Mouse (Mus musculus) G1E (cell line): Measurements from ENCODE around the gene Ric8a. TPM values are rescaled to one million over a fixed set of nuclear protein-coding genes. Genes with fewer than 3 reads are reported as not detected.

ENCODE experiments used
- ATAC-seq: 2 replicates; pipeline ENCODE4 v1.8.0; 2016; ENCODE audit warnings: mild to moderate bottlenecking; ENCODE audit not compliant: insufficient number of reproducible peaks, poor library complexity, low FRiP score, severe bottlenecking; ENCODE audit errors: extremely low read depth
- DNase-seq: peaks from one replicate; pipeline ENCODE4 v3.0.0; 2012; ENCODE audit warnings: low spot score
- H3K27me3 ChIP-seq: 2 replicates; pipeline ENCODE4 v1.6.1; 2012; ENCODE audit warnings: mild to moderate bottlenecking, low read length, inconsistent platforms; ENCODE audit not compliant: insufficient read depth
- H3K36me3 ChIP-seq: replicated peaks from 2 replicates; pipeline ENCODE3; 2012; ENCODE audit warnings: mild to moderate bottlenecking, inconsistent platforms
- H3K4me1 ChIP-seq: 2 replicates; pipeline ENCODE4 v1.6.1; 2012; ENCODE audit warnings: low read depth, low read length, inconsistent platforms, mixed read lengths; ENCODE audit not compliant: insufficient read depth
- H3K4me3 ChIP-seq: 2 replicates; pipeline ENCODE4 v1.5.1; 2012; ENCODE audit warnings: low read depth, mild to moderate bottlenecking, inconsistent platforms, low read length, moderate library complexity, mixed read lengths
- H3K9me3 ChIP-seq: replicated peaks from 2 replicates; pipeline ENCODE4 v1.6.1; 2012; ENCODE audit warnings: inconsistent platforms
- CTCF ChIP-seq: IDR thresholded peaks from 2 replicates; pipeline ENCODE4 v1.5.1; 2012; ENCODE audit warnings: low read depth, low read length, inconsistent platforms, mixed read lengths
- GATA1 ChIP-seq: IDR thresholded peaks from 2 replicates; pipeline ENCODE4 v1.6.1; 2012; ENCODE audit warnings: borderline replicate concordance, low read length, inconsistent platforms, mixed read lengths
- GATA2 ChIP-seq: IDR thresholded peaks from 2 replicates; pipeline ENCODE4 v1.6.1; 2012; ENCODE audit warnings: low read depth, low read length, inconsistent platforms, borderline replicate concordance
- POLR2AphosphoS5 ChIP-seq: IDR thresholded peaks from 2 replicates; pipeline ENCODE4 v1.6.1; 2012; ENCODE audit warnings: low read depth, low read length, inconsistent platforms; ENCODE audit not compliant: insufficient replicate concordance
- TAL1 ChIP-seq: conservative IDR thresholded peaks from 2 replicates; pipeline ENCODE4 v1.6.1; 2012; ENCODE audit warnings: low read depth, low read length, inconsistent platforms, mixed read lengths
- polyA plus RNA-seq: library from polyadenylated mRNA; stranded (reverse); fragments of >175 nt; gene quantifications from 2 replicates; pipeline ENCODE4 v1.2.3, GENCODE M21; 2012
- total RNA-seq, 2 experiments: library from RNA; stranded (forward) in 1 of 2; stranded (reverse) in 1 of 2; fragments of 200-1000 nt in 1 of 2; fragments of >200 nt in 1 of 2; fragmentation: Nextera tagmentation in 1 of 2; gene quantifications; 2 replicates each; pipeline ENCODE4 v1.2.3; 2014 to 2017

Gene Ric8a
- total and polyA plus RNA-seq, 3 experiments: 21.1 to 29.5 (median 28.4) TPM

DNA sequence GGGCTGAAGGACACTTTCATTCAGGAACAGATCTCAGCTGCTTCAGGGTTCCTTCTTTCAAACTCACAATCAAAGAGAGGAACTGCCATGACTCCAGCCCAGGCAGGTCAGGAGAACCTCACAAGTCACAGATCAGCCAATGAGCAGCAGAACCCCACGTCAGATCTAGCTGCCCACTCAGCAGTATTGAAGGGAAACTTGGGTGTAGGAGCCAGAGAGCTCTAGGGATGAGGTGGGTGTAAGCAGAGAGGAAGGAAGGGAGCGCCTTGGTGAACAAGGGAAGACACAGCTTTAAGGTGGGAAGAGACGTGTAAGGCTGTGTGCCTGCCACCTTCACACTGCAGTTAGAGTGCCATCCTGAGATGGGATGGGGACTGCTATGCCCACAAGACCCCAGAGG is 55.5 kb downstream of the Ric8a start:
- TF ChIP-seq GATA1: no peak
- no peak for TF ChIP-seq CTCF
- TF ChIP-seq TAL1: no peak
- no peak for TF ChIP-seq GATA2
- TF ChIP-seq POLR2AphosphoS5: no peak
- peaks cover 35% of the 10 kb centered on the region for H3K4me1 ChIP-seq
- DNase-seq (no peak), ATAC-seq (no peak)
- no peaks in the 10 kb centered on the region for H3K36me3 ChIP-seq
- H3K27me3 ChIP-seq: peaks cover 9% of the 10 kb centered on the region
- no peaks in the 10 kb centered on the region for H3K9me3 ChIP-seq
- H3K4me3 ChIP-seq: no peak overlapping the region

DNA sequence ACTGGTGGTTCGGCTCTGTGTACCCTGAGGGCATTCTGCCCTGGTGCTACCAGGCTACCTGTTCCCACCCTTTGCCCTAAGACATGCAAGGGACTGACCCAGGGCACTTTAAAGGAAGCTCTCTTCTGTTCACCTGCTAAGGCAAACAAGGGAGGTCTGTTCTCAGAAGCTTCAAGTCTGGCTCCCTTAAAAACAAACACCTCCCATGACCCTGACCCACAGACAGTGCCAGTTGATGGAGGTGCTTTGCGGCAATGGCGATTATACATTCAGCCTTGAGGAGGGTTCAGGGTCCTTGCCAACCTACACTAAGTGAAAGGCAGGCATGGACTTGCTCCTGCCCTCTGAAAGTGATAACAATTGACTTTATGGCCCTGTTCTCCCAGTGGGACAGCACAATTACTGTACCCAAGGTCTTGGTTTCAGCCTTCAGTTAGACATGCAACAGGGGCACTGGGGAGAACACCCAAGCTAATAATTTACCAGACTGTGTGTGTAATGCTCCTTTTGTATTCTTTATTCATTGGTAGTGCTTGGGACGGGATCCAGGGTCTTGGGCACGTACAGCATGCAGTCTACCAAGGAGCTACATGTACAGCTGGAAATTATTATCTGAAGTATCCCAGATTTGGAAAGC is 56.2 kb downstream of the Ric8a start:
- ATAC-seq (no peak), DNase-seq (no peak)
- Histone ChIP-seq H3K36me3 (no peaks in the 10 kb centered on the region), H3K4me1 (peaks cover 37% of the 10 kb centered on the region), H3K27me3 (peaks cover 9% of the 10 kb centered on the region), H3K4me3 (no peak overlapping the region), H3K9me3 (no peaks in the 10 kb centered on the region)
- TF ChIP-seq TAL1: no peak
- TF ChIP-seq POLR2AphosphoS5: no peak
- TF ChIP-seq GATA2: no peak
- no peak for TF ChIP-seq CTCF
- TF ChIP-seq GATA1: no peak

Other genes with a start within 250 kb of the Ric8a start
Only the 20 nearest of the 28 such genes appear.
- gene Olfr541, start 159.7 kb upstream of the Ric8a start, total RNA-seq (2014; fragmentation: Nextera tagmentation): not detected in 2 replicates
- 0.38 TPM in 1 of 2 replicates, not detected in the other for gene Olfr541, start 159.7 kb upstream of the Ric8a start, total RNA-seq (2017)
- gene Olfr541, start 159.7 kb upstream of the Ric8a start, polyA plus RNA-seq: not detected in 2 replicates
- not detected in 2 replicates for gene Cyp2e1, start 93.2 kb upstream of the Ric8a start, total RNA-seq (2014; fragmentation: Nextera tagmentation)
- 0.05 TPM in 1 of 2 replicates, not detected in the other for gene Cyp2e1, start 93.2 kb upstream of the Ric8a start, total RNA-seq (2017)
- gene Cyp2e1, start 93.2 kb upstream of the Ric8a start, polyA plus RNA-seq: not detected in 2 replicates
- not detected in 2 replicates for gene Syce1, start 69.1 kb upstream of the Ric8a start, total RNA-seq (2014; fragmentation: Nextera tagmentation)
- not detected in 2 replicates for gene Syce1, start 69.1 kb upstream of the Ric8a start, total RNA-seq (2017)
- not detected in 2 replicates for gene Syce1, start 69.1 kb upstream of the Ric8a start, polyA plus RNA-seq
- not detected in 2 replicates for gene Zfp941, start 34.8 kb upstream of the Ric8a start, total RNA-seq (2014; fragmentation: Nextera tagmentation)
- 0.05 and 0.06 TPM in 2 replicates for gene Zfp941, start 34.8 kb upstream of the Ric8a start, total RNA-seq (2017)
- not detected in 2 replicates for gene Zfp941, start 34.8 kb upstream of the Ric8a start, polyA plus RNA-seq
- gene Urah, start 21.9 kb upstream of the Ric8a start, total RNA-seq (2014; fragmentation: Nextera tagmentation): not detected in 2 replicates
- not detected in 2 replicates for gene Urah, start 21.9 kb upstream of the Ric8a start, total RNA-seq (2017)
- gene Urah, start 21.9 kb upstream of the Ric8a start, polyA plus RNA-seq: not detected in 2 replicates
- gene Scgb1c1, start 11.4 kb upstream of the Ric8a start, total RNA-seq (2014; fragmentation: Nextera tagmentation): not detected in 2 replicates
- not detected in 2 replicates for gene Scgb1c1, start 11.4 kb upstream of the Ric8a start, total RNA-seq (2017)
- gene Scgb1c1, start 11.4 kb upstream of the Ric8a start, polyA plus RNA-seq: not detected in 2 replicates
- not detected in 2 replicates for gene Odf3, start 9.2 kb upstream of the Ric8a start, total RNA-seq (2014; fragmentation: Nextera tagmentation)
- 0.11 and 0.17 TPM in 2 replicates for gene Odf3, start 9.2 kb upstream of the Ric8a start, total RNA-seq (2017)
- not detected in 2 replicates for gene Odf3, start 9.2 kb upstream of the Ric8a start, polyA plus RNA-seq
- not detected in 2 replicates for gene Gm45785, start 626 bp upstream of the Ric8a start, total RNA-seq (2014; fragmentation: Nextera tagmentation)
- gene Gm45785, start 626 bp upstream of the Ric8a start, total RNA-seq (2017): 0.17 and 1.8 TPM in 2 replicates
- gene Gm45785, start 626 bp upstream of the Ric8a start, polyA plus RNA-seq: 1.3 and 2.1 TPM in 2 replicates
- gene Bet1l, start 620 bp downstream of the Ric8a start, total RNA-seq (2014; fragmentation: Nextera tagmentation): 8.4 and 10.1 TPM in 2 replicates
- 13.1 and 16.1 TPM in 2 replicates for gene Bet1l, start 620 bp downstream of the Ric8a start, total RNA-seq (2017)
- 3.5 and 5.2 TPM in 2 replicates for gene Bet1l, start 620 bp downstream of the Ric8a start, polyA plus RNA-seq
- 93.7 and 98.1 TPM in 2 replicates for gene Psmd13, start 25.0 kb downstream of the Ric8a start, total RNA-seq (2014; fragmentation: Nextera tagmentation)
- 193 and 195 TPM in 2 replicates for gene Psmd13, start 25.0 kb downstream of the Ric8a start, total RNA-seq (2017)
- gene Psmd13, start 25.0 kb downstream of the Ric8a start, polyA plus RNA-seq: 45.7 and 70.1 TPM in 2 replicates
- gene Sirt3, start 25.4 kb downstream of the Ric8a start, total RNA-seq (2014; fragmentation: Nextera tagmentation): 10.5 and 11.8 TPM in 2 replicates
- gene Sirt3, start 25.4 kb downstream of the Ric8a start, total RNA-seq (2017): 11.0 and 17.5 TPM in 2 replicates
- 27.6 and 31.7 TPM in 2 replicates for gene Sirt3, start 25.4 kb downstream of the Ric8a start, polyA plus RNA-seq
- not detected in 2 replicates for gene Cox8b, start 43.5 kb downstream of the Ric8a start, total RNA-seq (2014; fragmentation: Nextera tagmentation)
- not detected in 2 replicates for gene Cox8b, start 43.5 kb downstream of the Ric8a start, total RNA-seq (2017)
- gene Cox8b, start 43.5 kb downstream of the Ric8a start, polyA plus RNA-seq: not detected in 2 replicates
- not detected in 2 replicates for gene Nlrp6, start 63.9 kb downstream of the Ric8a start, total RNA-seq (2014; fragmentation: Nextera tagmentation)
- gene Nlrp6, start 63.9 kb downstream of the Ric8a start, total RNA-seq (2017): 0.11 and 0.12 TPM in 2 replicates
- gene Nlrp6, start 63.9 kb downstream of the Ric8a start, polyA plus RNA-seq: 0.07 and 0.08 TPM in 2 replicates
- 7.5 and 8.1 TPM in 2 replicates for gene Pgghg, start 84.4 kb downstream of the Ric8a start, total RNA-seq (2014; fragmentation: Nextera tagmentation)
- gene Pgghg, start 84.4 kb downstream of the Ric8a start, total RNA-seq (2017): 9.0 and 10.0 TPM in 2 replicates
- gene Pgghg, start 84.4 kb downstream of the Ric8a start, polyA plus RNA-seq: 5.6 and 6.7 TPM in 2 replicates
- 1.6 TPM in 1 of 2 replicates, not detected in the other for gene Ifitm5, start 93.3 kb downstream of the Ric8a start, total RNA-seq (2014; fragmentation: Nextera tagmentation)
- gene Ifitm5, start 93.3 kb downstream of the Ric8a start, total RNA-seq (2017): 0.35 and 1.2 TPM in 2 replicates
- gene Ifitm5, start 93.3 kb downstream of the Ric8a start, polyA plus RNA-seq: 0.16 and 0.32 TPM in 2 replicates
- gene Gm45717, start 99.0 kb downstream of the Ric8a start, total RNA-seq (2014; fragmentation: Nextera tagmentation): not detected in 2 replicates
- not detected in 2 replicates for gene Gm45717, start 99.0 kb downstream of the Ric8a start, total RNA-seq (2017)
- gene Gm45717, start 99.0 kb downstream of the Ric8a start, polyA plus RNA-seq: not detected in 2 replicates
- 239 and 256 TPM in 2 replicates for gene Ifitm2, start 99.0 kb downstream of the Ric8a start, total RNA-seq (2014; fragmentation: Nextera tagmentation)
- gene Ifitm2, start 99.0 kb downstream of the Ric8a start, total RNA-seq (2017): 205 and 220 TPM in 2 replicates
- 129 and 161 TPM in 2 replicates for gene Ifitm2, start 99.0 kb downstream of the Ric8a start, polyA plus RNA-seq
- 2.9 and 5.5 TPM in 2 replicates for gene Ifitm1, start 110.3 kb downstream of the Ric8a start, total RNA-seq (2014; fragmentation: Nextera tagmentation)
- 1.5 and 2.1 TPM in 2 replicates for gene Ifitm1, start 110.3 kb downstream of the Ric8a start, total RNA-seq (2017)
- not detected in 2 replicates for gene Ifitm1, start 110.3 kb downstream of the Ric8a start, polyA plus RNA-seq
- gene Ifitm3, start 153.8 kb downstream of the Ric8a start, total RNA-seq (2014; fragmentation: Nextera tagmentation): not detected in 2 replicates
- not detected in 2 replicates for gene Ifitm3, start 153.8 kb downstream of the Ric8a start, total RNA-seq (2017)
- gene Ifitm3, start 153.8 kb downstream of the Ric8a start, polyA plus RNA-seq: not detected in 2 replicates
- not detected in 2 replicates for gene Ifitm6, start 161.0 kb downstream of the Ric8a start, total RNA-seq (2014; fragmentation: Nextera tagmentation)
- gene Ifitm6, start 161.0 kb downstream of the Ric8a start, total RNA-seq (2017): not detected in 2 replicates
- gene Ifitm6, start 161.0 kb downstream of the Ric8a start, polyA plus RNA-seq: not detected in 2 replicates